Mouse (Mus musculus) embryo, embryonic 9.5 days (tissue): ENCODE results near the gene Itgal.
"Not testable (repeated sequence)": the region's sequence is repeated elsewhere in the genome, so short reads cannot be mapped to it uniquely, and the experiment has no call there.

Experiments used
- DNase-seq: peaks from one replicate; pipeline ENCODE4 v3.0.0-alpha.2; 2017; ENCODE audit errors: extremely low spot score

Itgal gene

GRCm38 (mm10) chr7:127341861-127342260 lies 45.8 kb downstream of the Itgal start:
- DNase-seq = not testable (repeated sequence)

- no peak for DNase-seq
These were observed 46.3 kb downstream of the Itgal start for GRCm38 (mm10) chr7:127342332-127342731.

GRCm38 (mm10) chr7:127342888-127343287 lies 46.8 kb downstream of the Itgal start:
- no peak for DNase-seq

- no peak for DNase-seq
These were observed 47.4 kb downstream of the Itgal start for GRCm38 (mm10) chr7:127343351-127344019.

- DNase-seq = no peak
These were observed 48.3 kb downstream of the Itgal start for GRCm38 (mm10) chr7:127344371-127344770.

GRCm38 (mm10) chr7:127345092-127345491 lies 49.0 kb downstream of the Itgal start:
- DNase-seq = no peak

GRCm38 (mm10) chr7:127345512-127346325 lies 49.7 kb downstream of the Itgal start, which contains the start of gene Zfp768:
Zfp768 (minus strand) TSS chr7:127345589.
- DNase-seq = peak; percentile 98

- no peak for DNase-seq
These were observed 50.6 kb downstream of the Itgal start for GRCm38 (mm10) chr7:127346676-127347075.

- DNase-seq = no peak
These were observed 55.4 kb downstream of the Itgal start for GRCm38 (mm10) chr7:127351230-127352004.

- no peak for DNase-seq
These were observed 59.7 kb downstream of the Itgal start for GRCm38 (mm10) chr7:127355796-127356195.

- DNase-seq = no peak
These were observed 61.8 kb downstream of the Itgal start for GRCm38 (mm10) chr7:127357871-127358270.

- DNase-seq = no peak
These were observed 62.4 kb downstream of the Itgal start for GRCm38 (mm10) chr7:127358472-127358871.

GRCm38 (mm10) chr7:127360265-127360664 lies 64.2 kb downstream of the Itgal start:
- DNase-seq = no peak

- DNase-seq = no peak
These were observed 65.4 kb downstream of the Itgal start for GRCm38 (mm10) chr7:127361449-127361848.

- DNase-seq = peak; percentile 45
These were observed 66.4 kb downstream of the Itgal start for GRCm38 (mm10) chr7:127362418-127362817.

- DNase-seq = peak; percentile 54
These were observed 67.4 kb downstream of the Itgal start for GRCm38 (mm10) chr7:127363475-127363921.

- DNase-seq = no peak
These were observed 68.1 kb downstream of the Itgal start for GRCm38 (mm10) chr7:127364166-127364565.

- DNase-seq = no peak
These were observed 70.2 kb downstream of the Itgal start for GRCm38 (mm10) chr7:127366249-127366648.

- DNase-seq = no peak
These were observed 75.2 kb downstream of the Itgal start for GRCm38 (mm10) chr7:127371213-127371612.

- DNase-seq = not testable (repeated sequence)
These were observed 75.8 kb downstream of the Itgal start for GRCm38 (mm10) chr7:127371870-127372269.

- peak; percentile 88 for DNase-seq
These were observed 79.5 kb downstream of the Itgal start, which contains the start of gene Zfp747 for GRCm38 (mm10) chr7:127375271-127376245. Zfp747 (minus strand) TSS chr7:127376050.
